Mouse (Mus musculus): ENCODE results near the gene Cacna1f.

The Cacna1f gene

GRCm38 (mm10) chrX:7674284-7675000 lies 67.6 kb downstream of the Cacna1f start:
- DNase-seq (ENCODE audit: low spot score in 2 of 2), result peak; percentile 17 to 29

GRCm38 (mm10) chrX:7675001-7675380 lies 68.1 kb downstream of the Cacna1f start:
- DNase-seq (ENCODE audit: low spot score in 2 of 2), result no peak

DNA sequence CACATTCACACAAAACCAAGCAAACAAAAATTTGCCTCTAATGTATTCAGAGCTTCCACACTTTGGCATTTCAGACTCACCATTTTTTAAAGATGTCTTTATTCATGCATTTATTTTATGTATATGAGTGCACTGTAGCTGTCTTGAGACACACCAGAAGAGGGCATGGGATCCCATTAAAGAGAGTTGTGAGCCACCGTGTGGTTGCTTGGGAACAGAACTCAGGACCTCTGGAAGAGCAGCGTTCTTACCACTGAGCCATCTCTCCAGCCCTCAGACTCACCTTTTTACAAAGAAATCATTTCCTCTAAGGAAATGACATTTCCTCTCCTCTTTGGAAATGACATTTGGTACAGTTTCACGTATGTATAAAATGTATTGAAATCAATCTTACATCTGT lies 72.1 kb downstream of the Cacna1f start:
- no peak for DNase-seq (ENCODE audit: low spot score in 2 of 2)

- DNase-seq (ENCODE audit: low spot score in 2 of 2), result peak; percentile 85 to 89
These were observed 72.6 kb downstream of the Cacna1f start for GRCm38 (mm10) chrX:7679405-7680056.

DNA sequence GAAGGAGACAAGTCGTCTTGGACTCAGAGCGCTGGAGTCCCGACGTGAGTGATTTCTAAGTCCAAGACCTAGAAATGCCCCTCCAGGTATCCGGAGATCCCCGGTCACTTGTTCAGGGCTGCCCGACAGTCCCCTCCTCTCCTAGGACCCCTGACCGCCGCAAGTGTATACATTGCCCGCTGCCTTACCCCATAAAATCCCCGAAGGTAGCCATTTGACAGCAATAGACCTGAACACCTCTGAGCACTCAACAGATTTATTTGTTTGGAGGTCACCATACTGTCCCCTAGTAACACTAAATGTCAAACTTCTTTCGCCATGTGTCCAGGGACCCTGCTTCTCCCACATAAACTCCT lies 73.2 kb downstream of the Cacna1f start:
- no peak for DNase-seq (ENCODE audit: low spot score in 2 of 2)

DNA sequence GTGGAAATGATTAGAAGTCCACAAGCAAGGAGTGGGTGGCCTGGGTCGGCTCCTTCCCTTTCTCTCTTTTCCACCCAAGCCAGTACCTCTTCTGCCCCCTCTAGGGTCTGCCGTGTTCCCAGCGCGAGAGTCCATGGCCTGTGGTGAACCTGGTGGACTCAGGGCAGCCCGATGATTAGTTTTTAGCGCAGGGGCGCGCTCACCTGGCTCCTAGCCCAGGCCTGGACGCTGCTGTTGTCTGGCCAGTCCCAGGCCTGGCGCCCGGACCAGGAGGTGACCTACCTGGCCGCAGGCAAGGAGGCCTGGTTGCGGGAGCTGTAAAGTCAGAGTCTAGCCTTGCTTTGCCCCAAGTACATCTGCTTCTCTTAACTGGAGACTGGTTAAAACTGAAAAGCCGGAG lies 74.0 kb downstream of the Cacna1f start, which contains the start of gene Magix:
TSS of gene Magix (minus strand) at position 388 of the 400 bp plus-strand sequence.
- DNase-seq (ENCODE audit: low spot score in 2 of 2), result no peak
